Mouse (Mus musculus) neural tube, embryonic 10.5 days (tissue): ENCODE measurements around the gene Zdhhc13.

Experiments used
- DNase-seq: peaks from one replicate; pipeline ENCODE4 v3.0.0-alpha.2; 2017; ENCODE audit warnings: low spot score; ENCODE audit errors: extremely low spot score

The Zdhhc13 gene

GRCm38 (mm10) chr7:48841538-48841937 is 52.7 kb downstream of the Zdhhc13 start:
- no peak for DNase-seq

DNA sequence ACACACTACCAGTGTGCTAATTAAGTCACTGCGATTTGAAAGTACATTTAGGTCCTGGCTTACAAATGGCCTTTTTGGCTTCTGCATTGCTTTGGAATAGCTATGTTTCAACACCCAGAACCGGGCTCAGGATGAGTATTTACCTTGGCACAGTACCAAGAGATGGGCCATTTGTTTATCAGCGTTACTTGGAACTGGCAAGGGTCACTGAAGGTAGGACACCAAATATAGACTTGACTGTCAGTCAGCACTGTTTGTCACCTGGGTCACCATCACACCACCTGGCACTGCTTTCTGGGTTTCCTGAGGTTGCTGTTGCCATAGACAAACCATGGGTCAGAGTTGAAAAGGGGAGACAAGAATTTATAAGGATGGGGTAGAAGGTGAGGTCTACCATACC is 53.5 kb downstream of the Zdhhc13 start:
- no peak for DNase-seq

- DNase-seq, result no peak
These were observed 54.7 kb downstream of the Zdhhc13 start for GRCm38 (mm10) chr7:48843541-48843940.

DNA sequence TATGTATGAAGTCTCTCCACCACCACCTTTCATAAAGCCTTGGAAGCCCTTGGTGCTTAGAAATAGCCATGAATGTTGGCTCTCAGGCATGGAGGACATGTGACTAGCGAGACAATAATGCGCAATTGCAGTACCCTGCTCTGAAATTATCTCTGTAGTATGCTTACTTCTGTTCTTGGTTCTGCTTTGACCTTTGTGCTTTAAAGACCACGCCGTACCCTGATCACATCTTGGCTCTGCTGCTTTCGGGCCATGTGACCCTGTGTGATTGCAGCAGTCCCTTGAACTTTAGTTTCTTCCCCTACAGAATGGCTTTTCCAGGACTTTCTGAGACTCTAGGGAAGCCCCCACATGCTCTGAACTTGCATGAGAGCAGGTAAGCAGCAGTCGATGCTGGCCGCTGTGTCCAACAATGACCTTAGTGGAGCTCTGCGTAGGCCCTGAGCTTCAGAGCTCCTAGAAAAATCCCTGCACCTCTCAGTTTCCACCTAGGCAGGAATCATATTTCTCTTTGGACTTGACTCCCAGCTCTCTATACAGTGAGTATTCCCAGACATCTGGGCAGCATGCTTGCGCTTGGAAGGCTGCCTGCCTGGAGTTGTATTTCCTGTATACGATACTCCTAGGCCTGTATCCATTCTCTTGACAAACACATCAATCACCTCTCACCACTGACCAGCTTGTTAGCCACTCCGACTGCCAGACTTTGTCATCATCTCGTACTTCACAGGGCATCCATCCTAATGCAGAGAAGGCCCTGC is 56.6 kb downstream of the Zdhhc13 start:
- DNase-seq, result no peak

DNA sequence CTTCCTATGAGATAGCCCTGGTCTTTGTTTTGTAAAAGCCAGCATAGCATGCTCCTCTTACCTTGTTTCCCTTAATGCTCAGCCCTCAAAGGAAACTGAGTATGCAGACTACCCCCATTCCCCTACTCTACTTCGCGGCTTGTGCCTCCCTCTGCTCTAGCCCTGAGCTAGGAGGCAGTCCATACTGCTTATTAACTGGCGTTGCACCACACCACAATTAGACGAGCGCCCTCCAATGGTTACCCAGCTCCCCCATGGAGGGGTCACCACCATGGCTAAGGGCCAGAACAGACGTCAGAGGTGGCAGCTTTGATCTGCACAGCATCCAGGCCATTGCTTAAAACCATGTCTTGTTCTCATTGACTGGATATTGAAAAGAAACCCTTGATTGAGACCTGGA is 58.0 kb downstream of the Zdhhc13 start:
- DNase-seq, result no peak

DNA sequence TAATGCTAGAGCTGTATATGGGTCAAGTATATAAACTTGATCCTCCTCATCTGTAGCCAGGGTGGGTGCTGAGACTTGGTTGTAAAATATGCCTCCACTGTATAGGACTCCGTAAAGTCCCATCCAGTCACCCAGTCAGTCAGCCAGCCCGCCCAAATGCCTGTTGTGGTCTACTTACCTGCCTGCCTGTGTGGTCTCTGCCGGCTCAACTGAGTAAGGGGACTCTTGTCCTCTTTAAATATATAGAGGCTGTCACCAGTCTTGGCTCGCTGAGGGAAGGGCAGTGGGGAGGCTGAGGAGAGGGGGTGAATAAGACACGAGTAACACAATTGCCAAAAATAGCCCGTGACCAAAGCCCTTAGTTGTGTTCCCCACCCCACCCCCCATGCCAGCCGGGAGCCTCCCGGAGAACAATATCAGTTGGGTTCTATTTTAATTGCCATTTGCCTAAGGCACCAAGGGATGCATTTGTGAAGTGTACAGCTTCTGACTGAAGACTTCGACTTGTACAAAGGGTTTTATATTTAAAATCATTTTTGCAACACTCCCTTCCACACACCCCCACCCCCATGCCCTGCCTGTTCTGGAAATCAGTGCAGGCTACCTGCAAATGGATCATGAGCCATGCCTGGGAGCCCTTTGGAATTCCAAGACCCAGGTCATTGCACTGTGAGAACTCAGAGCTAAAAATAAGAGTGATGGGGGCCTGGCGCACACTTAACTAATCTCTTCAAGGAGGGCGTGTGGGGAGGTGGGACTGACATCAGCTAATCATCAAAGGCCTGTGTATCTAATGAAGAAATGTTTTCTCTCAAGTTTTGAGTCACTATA is 59.2 kb downstream of the Zdhhc13 start, which contains the start of gene Csrp3:
Csrp3 (minus strand) TSS at position 214 of the 831 bp plus-strand sequence.
- no peak for DNase-seq

DNA sequence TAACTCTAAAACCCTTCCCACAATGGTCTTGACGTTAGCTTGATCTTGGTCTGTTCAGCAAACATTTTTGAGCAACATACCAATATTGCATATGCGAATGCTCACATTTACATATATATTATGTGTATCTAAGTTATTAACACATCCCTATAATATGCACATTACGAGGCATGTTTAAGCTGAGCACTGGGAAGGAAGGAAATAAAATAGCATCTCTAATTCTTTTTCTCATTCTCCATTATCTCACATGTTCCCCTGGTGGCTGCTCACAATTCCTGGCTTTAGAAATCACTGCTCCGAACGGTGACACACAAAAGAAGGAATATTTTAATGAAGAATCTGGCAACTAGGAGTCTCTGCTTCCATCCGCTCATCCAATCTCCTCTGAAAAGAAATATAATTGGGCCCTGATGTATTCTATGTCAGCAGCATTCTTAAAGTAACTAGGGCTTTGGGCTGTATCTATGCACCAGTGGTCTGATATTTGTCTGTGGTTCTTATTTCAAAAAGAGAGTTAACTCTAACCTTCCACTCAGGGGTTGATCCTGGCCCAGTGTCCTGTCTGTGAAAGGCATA is 62.8 kb downstream of the Zdhhc13 start:
- no peak for DNase-seq

DNA sequence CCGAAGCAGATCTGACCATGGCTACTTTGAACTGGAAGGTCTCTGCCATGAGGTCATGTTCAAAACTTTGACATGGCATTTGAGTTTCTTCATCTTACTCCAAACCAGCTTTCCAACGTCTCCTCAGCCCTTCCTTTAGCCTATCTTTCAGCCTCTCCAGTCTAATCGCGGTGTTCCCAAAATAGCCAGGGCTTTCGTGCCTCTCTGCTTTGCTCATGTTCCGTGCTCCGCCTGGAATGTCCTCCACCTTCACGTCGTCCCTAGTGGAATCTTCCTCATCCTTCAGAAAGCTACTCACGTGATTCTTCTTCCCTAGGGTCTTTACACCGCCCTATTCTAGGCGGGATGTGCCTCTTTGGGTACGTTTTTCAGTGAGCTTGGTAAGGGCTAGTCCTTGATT is 64.7 kb downstream of the Zdhhc13 start:
- DNase-seq, result no peak

DNA sequence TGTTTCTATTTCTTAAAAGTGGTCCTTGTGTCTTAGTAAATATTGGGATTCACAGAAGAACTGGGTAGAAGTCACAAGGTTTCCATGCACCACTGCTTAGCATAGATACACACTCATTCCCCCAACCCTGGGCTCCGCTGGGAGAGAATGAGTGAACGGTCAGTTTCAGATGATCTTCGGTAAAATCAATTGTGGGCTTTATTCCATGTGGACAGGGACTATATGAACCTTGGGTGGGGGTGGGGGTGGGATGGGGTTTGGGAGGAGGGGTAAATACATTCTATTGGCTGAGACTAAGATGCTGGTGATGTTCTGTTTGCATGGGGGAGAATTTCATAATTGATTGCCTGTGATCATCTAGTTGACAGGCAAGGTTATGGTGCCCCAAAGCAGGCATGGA is 66.7 kb downstream of the Zdhhc13 start:
- DNase-seq, result no peak

DNA sequence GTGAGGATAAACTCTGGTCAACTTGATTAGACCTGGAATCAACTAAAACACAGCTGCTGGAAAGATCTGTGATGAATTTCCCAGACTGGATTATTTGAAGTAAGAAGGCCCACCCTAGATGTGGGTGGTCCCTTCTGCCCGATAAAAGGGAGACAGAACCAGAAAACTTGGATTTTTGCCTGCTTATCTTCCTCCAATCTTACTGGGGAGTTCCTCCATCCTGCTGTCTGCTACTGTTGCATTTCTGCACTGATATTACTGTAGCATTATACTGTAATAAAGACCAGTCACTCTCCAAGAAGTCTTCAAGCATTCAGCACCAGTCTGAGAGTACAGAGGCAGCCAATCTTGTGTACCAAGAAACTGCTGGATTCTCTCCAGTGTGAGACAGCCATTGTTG is 69.5 kb downstream of the Zdhhc13 start:
- no peak for DNase-seq

GRCm38 (mm10) chr7:48859362-48859761 is 70.6 kb downstream of the Zdhhc13 start:
- DNase-seq, result no peak

GRCm38 (mm10) chr7:48860948-48861347 is 72.1 kb downstream of the Zdhhc13 start:
- DNase-seq, result no peak

DNA sequence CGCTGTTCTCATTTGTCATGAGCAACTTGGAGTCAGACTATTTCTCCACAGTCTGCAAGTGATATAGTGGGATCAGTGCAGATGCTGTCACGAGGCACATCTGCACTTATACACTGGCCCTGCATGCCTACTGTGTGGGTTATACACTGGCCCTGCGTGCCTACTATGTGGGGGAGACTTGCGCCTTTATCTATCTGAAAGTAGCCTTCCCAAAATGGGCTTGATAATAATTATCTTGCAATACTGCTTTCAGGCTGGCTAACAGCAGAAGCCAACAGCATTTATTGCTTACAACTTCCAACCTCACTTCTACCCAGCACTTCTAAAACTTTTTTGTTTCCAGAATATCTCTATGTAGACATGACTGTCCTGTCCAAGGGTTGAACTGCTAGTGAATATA is 73.0 kb downstream of the Zdhhc13 start:
- no peak for DNase-seq

GRCm38 (mm10) chr7:48864199-48864598 is 75.4 kb downstream of the Zdhhc13 start:
- DNase-seq, result no peak

GRCm38 (mm10) chr7:48864671-48865458 is 76.1 kb downstream of the Zdhhc13 start:
- DNase-seq, result no peak

DNA sequence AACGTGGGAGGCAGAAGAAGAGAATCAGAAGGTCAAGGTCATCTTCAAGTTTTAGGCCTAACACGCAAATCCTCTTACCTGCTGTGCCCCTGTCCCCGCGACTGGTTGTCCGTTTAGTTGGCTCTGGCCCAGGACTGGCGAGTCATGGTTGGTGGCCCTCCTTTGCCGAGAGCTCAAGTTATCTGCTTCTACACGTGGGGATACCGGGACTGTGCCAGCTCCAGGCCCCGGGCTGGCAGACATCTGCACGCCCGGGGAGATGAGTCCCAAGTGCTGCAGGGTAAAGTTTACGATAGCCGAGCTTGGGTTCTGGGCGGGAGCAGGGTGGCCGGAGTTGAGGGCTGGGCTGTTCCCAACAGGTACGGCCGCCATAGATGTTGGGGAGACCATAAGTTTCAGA is 78.8 kb downstream of the Zdhhc13 start:
- no peak for DNase-seq

GRCm38 (mm10) chr7:48870144-48870543 is 81.3 kb downstream of the Zdhhc13 start:
- DNase-seq, result no peak

DNA sequence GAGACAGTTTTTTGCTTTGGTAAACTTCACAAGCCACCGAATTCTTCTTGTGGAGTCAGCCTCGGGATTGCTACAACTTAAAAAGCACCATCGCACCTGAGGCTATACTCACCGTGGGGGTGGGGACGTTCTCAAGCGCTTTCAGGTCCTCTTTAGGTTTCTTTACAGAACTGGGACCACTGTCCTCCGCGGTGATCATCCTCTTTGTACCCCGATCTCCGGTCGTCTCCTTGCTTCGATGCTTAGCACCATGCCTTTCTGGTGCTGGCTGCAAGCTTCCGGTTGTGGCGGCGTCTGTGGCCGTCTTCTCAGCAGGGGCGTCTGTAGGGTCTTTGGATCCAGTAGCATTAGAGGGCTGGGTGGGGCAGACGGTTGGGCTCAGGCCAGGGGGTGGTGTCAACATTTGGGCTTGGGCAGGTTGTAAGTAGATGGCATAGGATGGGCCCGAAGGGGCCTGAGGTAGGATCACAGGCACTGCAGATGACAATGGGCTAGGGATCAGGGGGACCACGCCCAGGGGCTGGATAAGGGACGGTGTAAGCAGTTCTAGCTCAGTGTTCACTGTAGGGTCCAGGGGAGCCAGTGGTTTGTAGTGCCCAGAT is 81.9 kb downstream of the Zdhhc13 start:
- no peak for DNase-seq

DNA sequence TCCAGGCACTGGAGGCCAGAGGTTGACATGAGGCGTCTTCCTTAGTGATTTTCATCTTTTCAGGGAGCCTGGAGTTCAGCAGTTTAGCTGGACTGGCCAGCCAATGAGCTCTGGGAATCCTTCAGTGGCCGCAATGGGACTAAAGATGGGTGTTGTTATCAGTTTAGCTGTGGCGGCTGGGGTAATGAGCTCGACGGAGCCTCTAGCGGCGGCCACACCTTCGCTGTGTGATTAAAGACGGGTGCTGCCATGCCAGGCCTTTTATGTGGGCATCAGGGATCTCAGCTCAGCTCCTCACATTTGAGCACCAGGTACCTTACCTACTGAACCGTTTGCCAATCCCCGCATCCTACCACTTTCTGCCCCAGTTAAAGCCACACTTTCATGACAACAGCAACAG is 82.5 kb downstream of the Zdhhc13 start:
- DNase-seq, result no peak

DNA sequence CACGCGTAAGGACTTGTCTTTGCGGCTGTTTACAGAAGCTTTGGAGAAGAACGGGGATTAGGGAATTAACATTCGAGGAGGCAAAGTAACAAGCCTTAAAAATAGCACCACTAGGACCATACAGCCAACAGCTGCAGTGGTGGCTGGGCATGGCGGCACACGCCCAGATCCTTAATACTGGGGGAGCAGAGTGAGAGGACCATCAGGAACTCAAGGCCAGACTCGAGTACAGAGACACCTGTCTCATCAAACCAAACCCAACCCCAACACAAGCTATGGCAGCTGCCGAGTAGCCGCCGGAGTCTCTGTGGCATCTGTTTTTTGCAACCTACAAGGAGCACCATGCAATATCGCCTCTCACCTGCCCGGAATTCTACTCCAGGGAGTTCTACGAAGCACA is 86.3 kb downstream of the Zdhhc13 start:
- no peak for DNase-seq

DNA sequence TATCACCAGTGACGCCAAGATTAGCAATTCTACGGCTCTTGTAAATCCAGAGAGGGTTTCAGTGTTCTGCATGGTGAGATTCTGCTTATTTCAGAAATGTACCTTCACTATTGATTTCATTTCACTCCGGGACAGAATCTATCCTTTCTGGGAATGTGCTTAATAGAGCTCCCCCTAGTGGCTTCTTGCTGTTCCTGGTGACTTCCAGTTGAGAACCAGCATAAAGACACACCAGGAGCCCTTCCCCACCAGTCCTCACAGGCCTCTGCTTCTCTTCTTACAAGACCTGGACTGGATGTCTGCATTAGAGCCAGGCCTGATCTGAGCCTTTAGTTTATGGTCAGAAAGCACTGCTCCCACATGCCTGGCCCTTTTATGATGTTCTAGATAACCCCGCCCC is 87.7 kb downstream of the Zdhhc13 start:
- peak; percentile 44 for DNase-seq
